Mouse (Mus musculus) liver, adult 2 months (tissue): ENCODE results near the gene Cela1. TPM values are rescaled to one million over a fixed set of nuclear protein-coding genes. Genes with fewer than 3 reads are reported as not detected.
A peak's percentile ranks its signal among the peaks of the same experiment; 100 is the strongest.

Experiments
- DNase-seq: peaks from one replicate; pipeline ENCODE4 v3.0.0-alpha.2; 2011; ENCODE audit warnings: low read depth, low spot score; ENCODE audit errors: extremely low read depth
- H3K27ac ChIP-seq: fragments of 200-500 bp; replicated peaks from 2 replicates; pipeline ENCODE4 v1.5.1; 2012; ENCODE audit warnings: low read depth, mild to moderate bottlenecking, control low read depth, inconsistent platforms, low read length; ENCODE audit not compliant: insufficient read depth
- H3K27me3 ChIP-seq: fragments of 200-500 bp; 2 replicates; pipeline ENCODE4 v1.6.1; 2012; ENCODE audit warnings: mild to moderate bottlenecking, moderate library complexity, low read length, inconsistent platforms; ENCODE audit not compliant: control insufficient read depth, insufficient read depth
- H3K36me3 ChIP-seq: fragments of 200-500 bp; 2 replicates; pipeline ENCODE4 v1.6.1; 2012; ENCODE audit warnings: low read length, inconsistent platforms; ENCODE audit not compliant: control insufficient read depth, insufficient read depth
- H3K4me1 ChIP-seq: fragments of 200-500 bp; 2 replicates; pipeline ENCODE4 v1.6.1; 2011; ENCODE audit warnings: low read length; ENCODE audit not compliant: control insufficient read depth, insufficient read depth
- H3K4me3 ChIP-seq: fragments of 200-500 bp; 2 replicates; pipeline ENCODE4 v1.5.1; 2011; ENCODE audit warnings: low read depth, mild to moderate bottlenecking, control low read depth, low read length, moderate library complexity; ENCODE audit not compliant: insufficient read depth
- H3K79me2 ChIP-seq: fragments of 200-500 bp; 2 replicates; pipeline ENCODE4 v1.6.1; 2012; ENCODE audit warnings: inconsistent platforms, mild to moderate bottlenecking, low read length, moderate library complexity; ENCODE audit not compliant: control insufficient read depth, insufficient read depth
- H3K9ac ChIP-seq: fragments of 200-500 bp; 2 replicates; pipeline ENCODE4 v1.6.1; 2012; ENCODE audit warnings: low read depth, mild to moderate bottlenecking, control low read depth, inconsistent platforms, low read length
- CTCF ChIP-seq: fragments of 200-500 bp; IDR thresholded peaks from 2 replicates; pipeline ENCODE4 v1.5.1; 2011; ENCODE audit warnings: low read depth, low read length, control low read depth
- POLR2A ChIP-seq: fragments of 200-500 bp; IDR thresholded peaks from 2 replicates; pipeline ENCODE4 v1.6.1; 2011; ENCODE audit warnings: low read length, control low read depth; ENCODE audit not compliant: insufficient read depth; ENCODE audit errors: extremely low read depth
- WGBS: fragments of 180-500 bp; shearing (Covaris S2); methylation state at CpG from one replicate; pipeline ENCODE4 v1.1.7; 2018; 5-methylcytosine and 5-hydroxymethylcytosine counted together
- polyA plus RNA-seq: library from polyadenylated mRNA; depleted of rRNA; stranded (reverse); fragments of >200 nt; gene quantifications from 2 replicates; pipeline ENCODE4 v1.2.3, GENCODE M21; 2012
- total RNA-seq: library from RNA; depleted of rRNA; stranded (reverse); fragments of >200 nt; gene quantifications from 2 replicates; pipeline ENCODE4 v1.2.3, GENCODE M21; 2014

The Cela1 gene
- total and polyA plus RNA-seq, 2 experiments: 58.3 to 199 TPM

DNA sequence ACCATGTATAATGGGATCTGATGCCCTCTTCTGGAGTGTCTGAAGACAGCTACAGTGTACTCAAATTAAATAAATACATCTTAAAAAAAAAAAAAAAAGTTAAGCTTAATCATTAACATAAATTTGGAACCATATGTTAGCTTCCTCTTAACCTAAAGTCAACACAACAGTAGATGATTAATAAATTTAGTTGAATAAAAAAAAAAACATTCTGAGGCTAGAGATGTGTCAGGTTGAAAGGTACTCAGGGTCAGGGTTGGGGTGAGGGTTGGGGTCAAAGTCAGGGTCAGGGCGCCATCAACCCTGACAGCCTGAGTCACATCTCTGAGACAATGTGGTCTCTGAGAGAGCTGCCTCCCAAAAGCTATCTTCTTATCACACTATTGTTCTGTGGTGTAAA, 33.5 kb downstream of the Cela1 start:
- H3K79me2 ChIP-seq: no peaks in the 10 kb centered on the region
- DNase-seq: peak; percentile 91
- H3K4me1 ChIP-seq: peaks cover 12% of the 10 kb centered on the region
- WGBS: 17% methylated on average over 1 of the region's 1 CpGs
- no peaks in the 10 kb centered on the region for H3K27me3 ChIP-seq
- H3K27ac ChIP-seq: no peak overlapping the region
- no peak overlapping the region for H3K4me3 ChIP-seq
- H3K9ac ChIP-seq: no peak overlapping the region
- H3K36me3 ChIP-seq: no peaks in the 10 kb centered on the region
- TF ChIP-seq POLR2A (no peak), CTCF (no peak)

DNA sequence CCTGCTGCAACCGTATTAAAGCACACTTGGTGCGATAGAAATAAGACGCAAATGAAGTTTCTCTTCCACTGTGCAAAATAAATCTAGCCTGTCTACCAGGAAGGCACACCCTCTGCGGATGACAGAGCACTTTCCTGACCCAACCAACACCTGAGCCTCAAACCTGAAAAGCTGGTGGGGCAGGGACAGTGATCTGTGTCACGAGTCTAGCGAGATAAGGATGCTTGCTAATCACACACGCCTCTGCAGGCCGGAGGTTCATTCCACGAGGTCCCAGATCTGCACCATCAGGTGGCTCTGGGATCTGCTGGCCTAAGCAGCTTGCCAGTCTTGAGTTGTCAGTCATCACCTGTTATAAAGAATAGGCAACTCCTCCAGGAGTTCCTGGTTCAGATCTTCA, 36.1 kb downstream of the Cela1 start:
- Histone ChIP-seq H3K4me3 (no peak overlapping the region), H3K79me2 (no peaks in the 10 kb centered on the region), H3K4me1 (peaks cover 9% of the 10 kb centered on the region), H3K27ac (no peak overlapping the region), H3K27me3 (no peaks in the 10 kb centered on the region), H3K9ac (no peak overlapping the region), H3K36me3 (no peaks in the 10 kb centered on the region)
- TF ChIP-seq POLR2A (no peak), CTCF (no peak)
- DNase-seq: no peak
- 70% methylated on average over 9 of the region's 9 CpGs for WGBS

DNA sequence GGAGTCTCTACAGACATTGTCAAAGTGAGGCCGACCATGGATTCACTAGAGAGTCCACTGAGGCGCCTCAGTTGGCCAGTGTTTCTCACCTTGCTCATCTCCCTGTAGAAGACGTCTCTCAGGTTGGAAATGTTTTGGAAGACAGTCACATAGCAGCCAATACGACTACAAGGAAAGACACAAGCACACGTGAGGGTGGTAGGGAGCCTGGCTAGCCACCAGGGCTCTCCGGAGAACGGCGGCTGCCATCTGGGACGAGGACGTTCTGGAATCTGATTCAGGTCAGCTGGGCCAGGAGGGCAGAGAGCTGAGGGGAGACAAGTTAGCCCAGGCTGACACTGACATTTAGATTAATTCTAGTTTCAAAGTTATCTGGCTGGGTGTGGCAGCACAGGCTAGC, 37.6 kb downstream of the Cela1 start:
- DNase-seq: no peak
- Histone ChIP-seq H3K9ac (no peak overlapping the region), H3K4me1 (peaks cover 2% of the 10 kb centered on the region), H3K4me3 (no peak overlapping the region), H3K79me2 (no peaks in the 10 kb centered on the region), H3K27me3 (no peaks in the 10 kb centered on the region), H3K27ac (no peak overlapping the region), H3K36me3 (no peaks in the 10 kb centered on the region)
- WGBS: 93% methylated on average over 10 of the region's 10 CpGs
- no peak for TF ChIP-seq POLR2A
- no peak for TF ChIP-seq CTCF

DNA sequence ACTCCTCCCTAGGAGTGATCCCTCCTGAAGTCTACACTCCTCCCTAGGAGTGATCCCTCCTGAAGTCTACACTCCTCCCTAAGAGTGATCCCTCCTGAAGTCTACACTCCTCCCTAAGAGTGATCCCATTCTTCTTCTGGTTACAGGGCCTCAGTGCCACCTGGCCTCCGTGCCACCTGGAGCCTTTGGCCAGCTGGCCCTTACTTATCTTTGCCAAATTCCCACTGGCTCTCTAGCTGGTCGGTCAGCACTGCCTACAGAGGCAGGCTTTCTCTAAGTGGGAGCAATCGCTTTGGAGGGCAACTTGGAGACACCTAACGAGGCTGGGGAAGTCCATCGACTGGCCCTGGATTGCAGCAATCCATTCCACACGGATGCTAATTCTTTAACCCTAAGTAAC, 41.6 kb downstream of the Cela1 start:
- H3K4me3 ChIP-seq: no peak overlapping the region
- H3K27ac ChIP-seq: no peak overlapping the region
- WGBS: 82% methylated on average over 6 of the region's 6 CpGs
- no peak for DNase-seq
- no peaks in the 10 kb centered on the region for H3K4me1 ChIP-seq
- H3K9ac ChIP-seq: no peak overlapping the region
- no peaks in the 10 kb centered on the region for H3K79me2 ChIP-seq
- TF ChIP-seq CTCF (no peak), POLR2A (no peak)
- H3K27me3 ChIP-seq: no peaks in the 10 kb centered on the region
- H3K36me3 ChIP-seq: no peaks in the 10 kb centered on the region

DNA sequence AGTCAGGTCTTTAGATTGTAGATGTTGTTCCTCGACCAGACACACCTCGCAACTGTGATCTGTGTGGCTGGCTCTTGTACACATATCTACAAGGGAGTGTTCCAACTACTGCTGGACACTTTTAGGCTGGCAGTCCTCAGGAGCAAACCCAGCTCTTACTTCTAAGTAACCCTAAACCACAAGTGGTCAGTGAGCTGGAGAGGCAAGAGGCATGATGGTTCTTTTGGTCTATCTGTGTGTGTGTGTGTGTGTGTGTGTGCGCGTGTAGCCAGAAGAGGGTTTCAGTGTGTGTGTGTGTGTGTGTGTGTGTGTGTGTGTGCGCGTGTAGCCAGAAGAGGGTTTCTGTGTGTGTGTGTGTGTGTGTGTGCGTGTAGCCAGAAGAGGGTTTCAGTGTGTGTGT, 45.3 kb downstream of the Cela1 start:
- H3K79me2 ChIP-seq: no peaks in the 10 kb centered on the region
- H3K27ac ChIP-seq: no peak overlapping the region
- TF ChIP-seq CTCF (no peak), POLR2A (no peak)
- H3K27me3 ChIP-seq: no peaks in the 10 kb centered on the region
- no peak overlapping the region for H3K4me3 ChIP-seq
- no peak overlapping the region for H3K9ac ChIP-seq
- WGBS: 90% methylated on average over 7 of the region's 7 CpGs
- H3K36me3 ChIP-seq: no peaks in the 10 kb centered on the region
- no peaks in the 10 kb centered on the region for H3K4me1 ChIP-seq
- DNase-seq: no peak

DNA sequence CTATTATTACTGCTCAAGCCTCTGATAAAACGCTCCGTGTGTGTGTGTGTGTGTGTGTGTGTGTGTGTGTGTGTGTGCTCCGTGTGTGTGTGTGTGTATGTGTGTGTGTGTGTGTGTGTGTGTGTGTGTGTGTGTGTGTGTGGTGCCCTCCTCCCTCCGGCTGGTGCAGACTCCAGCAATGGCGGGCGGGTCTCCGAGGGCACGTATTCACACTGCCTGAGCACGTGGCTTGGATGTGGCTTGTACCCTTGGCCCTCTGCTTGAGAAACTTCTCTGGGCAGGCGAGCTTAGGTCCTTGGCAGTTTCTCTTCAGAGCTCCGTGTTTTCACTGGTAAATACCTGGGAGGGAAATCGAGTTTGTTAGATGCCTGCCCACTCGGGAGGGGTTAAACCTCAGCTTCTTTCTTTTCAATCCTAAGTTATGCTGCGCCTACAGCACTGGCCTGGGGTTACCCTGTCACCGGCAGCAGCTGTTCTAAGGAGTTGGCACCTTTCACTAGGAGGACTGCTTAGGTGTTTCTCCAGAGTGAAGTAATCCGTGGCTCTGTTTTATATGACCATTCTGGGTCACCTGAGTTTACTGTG, 46.4 kb downstream of the Cela1 start:
- H3K27me3 ChIP-seq: no peaks in the 10 kb centered on the region
- H3K36me3 ChIP-seq: no peaks in the 10 kb centered on the region
- H3K9ac ChIP-seq: no peak overlapping the region
- peaks cover 3% of the 10 kb centered on the region; the same call in 1 of the 2 replicates for H3K79me2 ChIP-seq
- WGBS: 79% methylated on average over 13 of the region's 16 CpGs
- H3K4me3 ChIP-seq: no peak overlapping the region
- TF ChIP-seq CTCF: no peak
- TF ChIP-seq POLR2A: no peak
- peaks cover 2% of the 10 kb centered on the region; the same call in 1 of the 2 replicates for H3K4me1 ChIP-seq
- no peak overlapping the region for H3K27ac ChIP-seq
- peak; percentile 49 for DNase-seq
